Mouse (Mus musculus): ENCODE results near the gene Olfr658.

- TF ChIP-seq USF1 (IDR thresholded peaks at IDR 0.05; ENCODE audit: low read depth, low read length): peak; percentile 45; the same call in 1 of the 2 replicates
- peak; percentile 68 to 83 (median 77) for TF ChIP-seq CTCF (IDR thresholded peaks at IDR 0.05 in 2 of 3, conservative IDR thresholded peaks at IDR 0.05 in 1 of 3; ENCODE audit: control insufficient read depth in 1 of 3, insufficient read depth in 1 of 3, low read depth in 2 of 3, low read length in 3 of 3, poor library complexity in 1 of 3, severe bottlenecking in 1 of 3)
- TF ChIP-seq JUND (IDR thresholded peaks at IDR 0.05; ENCODE audit: low read depth, low read length): no peak
- TF ChIP-seq POLR2A (IDR thresholded peaks at IDR 0.05; ENCODE audit: control insufficient read depth in 1 of 2, insufficient read depth in 1 of 2, low read depth in 1 of 2, low read length in 2 of 2, poor library complexity in 1 of 2): no peak
- no peak for TF ChIP-seq MEF2A (IDR thresholded peaks at IDR 0.05; ENCODE audit: extremely low read depth, insufficient replicate concordance, low read depth, low read length, poor library complexity, severe bottlenecking)
Measured at GRCm38 (mm10) chr7:104603173-104603572, 43.9 kb downstream of the Olfr658 start.

Measured in MEL (cell line).